Mouse (Mus musculus): ENCODE results near the gene Nfkb1. TPM values are rescaled to one million over a fixed set of nuclear protein-coding genes. Genes with fewer than 3 reads are reported as not detected.

Nfkb1 gene
- polyA plus RNA-seq, 1 experiment from 2014 or later, result 6.8 TPM

Other genes with a start within 250 kb of the Nfkb1 start
- 8.4 and 8.6 TPM in 2 replicates for gene Manba, start 205.9 kb downstream of the Nfkb1 start, polyA plus RNA-seq (2015; fragmentation: Nextera tagmentation; extraction: Ambion mirVana)
- gene Slc39a8, start 133.7 kb upstream of the Nfkb1 start, polyA plus RNA-seq (2015; fragmentation: Nextera tagmentation; extraction: Ambion mirVana), result 10.6 and 10.9 TPM in 2 replicates

Measured in midbrain, embryonic 16.5 days (tissue).